Mouse (Mus musculus): ENCODE measurements around the gene Lancl3.

- TF ChIP-seq POLR2A (IDR thresholded peaks at IDR 0.05; ENCODE audit: low read depth, low read length) = no peak
- no peak for TF ChIP-seq CTCF (IDR thresholded peaks at IDR 0.05; ENCODE audit: extremely low read depth, insufficient read depth, insufficient read length, insufficient replicate concordance)
These were observed 58.1 kb downstream of the Lancl3 start for GRCm38 (mm10) chrX:9257831-9258230.

All from spleen, adult 2 months (tissue).